Mouse (Mus musculus) lung, embryonic 16.5 days (tissue): ENCODE results near the gene Cdca7l. TPM values are rescaled to one million over a fixed set of nuclear protein-coding genes. Genes with fewer than 3 reads are reported as not detected.
"Not testable (repeated sequence)": the region's sequence is repeated elsewhere in the genome, so short reads cannot be mapped to it uniquely, and the experiment has no call there.

Experiments
- ATAC-seq: fragments of 200-750 bp; cut with Nextera tagmentation; 2 replicates; pipeline ENCODE4 v1.8.0; 2017; ENCODE audit warnings: low read depth, mild to moderate bottlenecking, moderate library complexity
- H3K27ac ChIP-seq: fragments of 300-500 bp; sonication (generic); 2 replicates; pipeline ENCODE4 v1.5.1; 2014; ENCODE audit warnings: mild to moderate bottlenecking, control low read depth, low read length
- H3K27me3 ChIP-seq: fragments of 300-500 bp; sonication (generic); 2 replicates; pipeline ENCODE4 v1.6.1; 2014; ENCODE audit warnings: low read depth, low read length, mixed read lengths; ENCODE audit not compliant: control insufficient read depth, insufficient read depth
- H3K36me3 ChIP-seq: fragments of 300-500 bp; sonication (generic); 2 replicates; pipeline ENCODE4 v1.6.1; 2014; ENCODE audit warnings: low read length; ENCODE audit not compliant: control insufficient read depth, insufficient read depth
- H3K4me1 ChIP-seq: fragments of 300-500 bp; sonication (generic); replicated peaks from 2 replicates; pipeline ENCODE4 v1.6.1; 2014; ENCODE audit warnings: low read length, mixed read lengths; ENCODE audit not compliant: control insufficient read depth, insufficient read depth
- H3K4me2 ChIP-seq: fragments of 300-500 bp; sonication (generic); 2 replicates; pipeline ENCODE4 v1.6.1; 2014; ENCODE audit warnings: low read depth, low read length, control low read depth
- H3K4me3 ChIP-seq: fragments of 300-500 bp; sonication (generic); 2 replicates; pipeline ENCODE4 v1.5.1; 2014; ENCODE audit warnings: mild to moderate bottlenecking, low read length, control low read depth
- H3K9ac ChIP-seq: fragments of 300-500 bp; sonication (generic); 2 replicates; pipeline ENCODE4 v1.6.1; 2014; ENCODE audit warnings: low read length, control low read depth
- H3K9me3 ChIP-seq: fragments of 300-500 bp; sonication (generic); 2 replicates; pipeline ENCODE4 v1.6.1; 2016; ENCODE audit warnings: low read length; ENCODE audit not compliant: control insufficient read depth
- WGBS: fragments of 180-500 bp; shearing (Covaris S2); extraction: QIAGEN DNeasy Blood & Tissue Kit; methylation state at CpG from one replicate; pipeline ENCODE4 v1.1.7; 2014; 5-methylcytosine and 5-hydroxymethylcytosine counted together
- polyA plus RNA-seq: library from polyadenylated mRNA; unstranded; fragments of >200 nt; fragmentation: Nextera tagmentation; extraction: Ambion mirVana; gene quantifications from 2 replicates; pipeline ENCODE4 v1.2.1, GENCODE M21; 2015

The Cdca7l gene
- polyA plus RNA-seq, 1 experiment from 2014 or later, result 54.6 TPM

GRCm38 (mm10) chr12:117867708-117868564 lies 63.8 kb downstream of the Cdca7l start:
- H3K4me3 ChIP-seq, result no peak overlapping the region
- no peak overlapping the region for H3K4me2 ChIP-seq
- H3K27ac ChIP-seq, result peak overlapping the region; percentile 24; the same call in 1 of the 2 replicates
- H3K36me3 ChIP-seq, result peaks cover 7% of the 10 kb centered on the region
- 76% methylated on average over 4 of the region's 4 CpGs for WGBS
- H3K9ac ChIP-seq, result no peak overlapping the region
- H3K27me3 ChIP-seq, result no peaks in the 10 kb centered on the region
- H3K9me3 ChIP-seq, result no peaks in the 10 kb centered on the region
- ATAC-seq, result no peak
- H3K4me1 ChIP-seq, result no peaks in the 10 kb centered on the region

- 64% methylated on average over 5 of the region's 5 CpGs for WGBS
Measured at GRCm38 (mm10) chr12:117872265-117872664, 68.2 kb downstream of the Cdca7l start.

GRCm38 (mm10) chr12:117878341-117878740 lies 74.3 kb downstream of the Cdca7l start:
- H3K4me1 ChIP-seq, result no peaks in the 10 kb centered on the region
- H3K27me3 ChIP-seq, result no peaks in the 10 kb centered on the region
- peaks cover 32% of the 10 kb centered on the region for H3K36me3 ChIP-seq
- WGBS, result 89% methylated on average over 13 of the region's 13 CpGs
- H3K4me2 ChIP-seq, result no peak overlapping the region
- ATAC-seq, result no peak
- H3K9ac ChIP-seq, result no peak overlapping the region
- no peak overlapping the region for H3K27ac ChIP-seq
- no peak overlapping the region for H3K4me3 ChIP-seq
- H3K9me3 ChIP-seq, result no peaks in the 10 kb centered on the region

More at GRCm38 (mm10) chr12:117872265-117872664, 68.2 kb downstream of the Cdca7l start:
- Histone ChIP-seq H3K9ac (no peak overlapping the region), H3K9me3 (no peaks in the 10 kb centered on the region), H3K4me2 (no peak overlapping the region), H3K27me3 (no peaks in the 10 kb centered on the region), H3K27ac (no peak overlapping the region), H3K36me3 (peaks cover 21% of the 10 kb centered on the region), H3K4me3 (no peak overlapping the region), H3K4me1 (no peaks in the 10 kb centered on the region)
- 0 out of 2 replicates have a peak, but pooled peaks have one; percentile 38 for ATAC-seq

DNA sequence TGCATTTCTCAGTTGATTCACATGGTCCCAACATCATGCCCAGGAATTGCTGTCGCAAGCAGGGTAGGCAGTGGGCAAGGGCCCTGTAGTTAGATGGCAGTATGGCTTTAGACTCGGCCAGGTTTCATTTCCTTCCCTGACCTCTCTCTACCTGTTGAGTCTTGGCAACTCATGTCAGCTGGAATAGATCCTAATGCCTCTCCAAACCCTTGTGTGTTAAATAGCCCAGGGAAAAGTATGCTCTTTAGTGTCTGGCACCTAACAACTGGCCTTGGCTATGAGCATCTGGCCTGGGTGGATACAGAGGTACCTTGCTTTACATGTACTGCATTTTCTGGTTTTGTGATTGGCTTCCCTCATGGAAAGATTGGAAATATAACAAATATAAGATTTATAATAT lies 80.5 kb downstream of the Cdca7l start:
- WGBS, result 77% methylated on average over 2 of the region's 2 CpGs
- H3K9ac ChIP-seq, result no peak overlapping the region

GRCm38 (mm10) chr12:117887422-117887821 lies 83.3 kb downstream of the Cdca7l start:
- no peaks in the 10 kb centered on the region for H3K9me3 ChIP-seq
- no peak overlapping the region for H3K27ac ChIP-seq
- H3K27me3 ChIP-seq, result no peaks in the 10 kb centered on the region
- no peak overlapping the region for H3K4me3 ChIP-seq
- H3K36me3 ChIP-seq, result 0 out of 2 replicates have a peak, but pooled peaks cover under 1% of the 10 kb centered on the region
- no peak for ATAC-seq
- no peak overlapping the region for H3K4me2 ChIP-seq
- no peak overlapping the region for H3K9ac ChIP-seq
- H3K4me1 ChIP-seq, result no peaks in the 10 kb centered on the region
- WGBS, result 65% methylated on average over 3 of the region's 3 CpGs

More for the DNA sequence above, 80.5 kb downstream of the Cdca7l start:
- peaks cover 7% of the 10 kb centered on the region; the same call in 1 of the 2 replicates for H3K36me3 ChIP-seq
- H3K4me2 ChIP-seq, result no peak overlapping the region
- no peaks in the 10 kb centered on the region for H3K9me3 ChIP-seq
- H3K4me1 ChIP-seq, result no peaks in the 10 kb centered on the region
- ATAC-seq, result no peak
- H3K4me3 ChIP-seq, result no peak overlapping the region
- H3K27ac ChIP-seq, result no peak overlapping the region
- H3K27me3 ChIP-seq, result no peaks in the 10 kb centered on the region

- not testable (repeated sequence) for H3K9me3 ChIP-seq, H3K9ac ChIP-seq, H3K4me2 ChIP-seq, H3K4me1 ChIP-seq, H3K27me3 ChIP-seq, H3K27ac ChIP-seq, H3K36me3 ChIP-seq, H3K4me3 ChIP-seq, ATAC-seq
- WGBS, result no CpG with 5 or more reads among the region's 4 CpGs
Measured at GRCm38 (mm10) chr12:117900798-117901197, 96.7 kb downstream of the Cdca7l start.

GRCm38 (mm10) chr12:117901352-117901751 lies 97.3 kb downstream of the Cdca7l start:
- not testable (repeated sequence) for H3K27ac ChIP-seq, H3K4me3 ChIP-seq, H3K36me3 ChIP-seq, H3K9me3 ChIP-seq, H3K9ac ChIP-seq, H3K4me2 ChIP-seq, H3K4me1 ChIP-seq, H3K27me3 ChIP-seq, ATAC-seq
- WGBS, result 56% methylated on average over 1 of the region's 4 CpGs

- Histone ChIP-seq H3K36me3 (no peaks in the 10 kb centered on the region), H3K27me3 (no peaks in the 10 kb centered on the region), H3K4me2 (no peak overlapping the region), H3K9ac (no peak overlapping the region), H3K27ac (no peak overlapping the region), H3K4me3 (no peak overlapping the region), H3K9me3 (no peaks in the 10 kb centered on the region), H3K4me1 (no peaks in the 10 kb centered on the region)
- ATAC-seq, result no peak
- WGBS, result 82% methylated on average over 8 of the region's 8 CpGs
Measured at GRCm38 (mm10) chr12:117903671-117904070, 99.6 kb downstream of the Cdca7l start.

DNA sequence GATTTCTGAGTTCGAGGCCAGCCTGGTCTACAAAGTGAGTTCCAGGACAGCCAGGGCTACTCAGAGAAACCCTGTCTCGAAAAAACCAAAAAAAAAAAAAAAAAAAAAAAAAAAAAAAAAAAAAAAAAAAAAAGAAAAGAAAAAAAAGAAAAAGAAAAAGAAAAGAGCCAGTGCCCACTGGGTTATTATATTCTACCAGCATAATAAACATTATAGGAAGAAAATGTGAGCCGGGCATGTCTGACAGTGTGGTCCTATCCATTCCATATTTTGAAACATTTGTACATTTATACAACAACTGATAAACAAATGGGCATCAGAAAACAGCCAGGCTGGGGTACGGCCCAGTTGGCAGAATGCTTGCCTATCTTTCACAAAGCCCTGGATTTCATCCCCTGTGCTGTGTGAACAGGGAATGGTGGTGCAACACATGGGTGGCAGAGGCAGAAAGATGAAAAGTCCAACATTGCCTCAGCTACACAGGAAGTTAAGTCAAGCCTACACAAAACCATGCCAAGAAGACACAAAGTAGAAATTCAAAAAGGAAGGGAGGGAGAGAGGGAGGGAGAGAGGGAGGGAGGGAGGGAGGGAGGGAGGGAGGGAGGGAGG lies 101.2 kb downstream of the Cdca7l start:
- not testable (repeated sequence) for H3K27ac ChIP-seq, H3K4me3 ChIP-seq, H3K9ac ChIP-seq, H3K27me3 ChIP-seq, H3K4me1 ChIP-seq, H3K9me3 ChIP-seq, H3K36me3 ChIP-seq, H3K4me2 ChIP-seq, ATAC-seq
- WGBS, result 82% methylated on average over 4 of the region's 4 CpGs
